Mouse (Mus musculus) limb, embryonic 11.5 days (tissue): ENCODE measurements around the gene Zscan29. TPM values are rescaled to one million over a fixed set of nuclear protein-coding genes. Genes with fewer than 3 reads are reported as not detected.

ENCODE experiments used
- ATAC-seq: fragments of 200-750 bp; cut with Nextera tagmentation; 2 replicates; pipeline ENCODE4 v1.8.0; 2017; ENCODE audit warnings: low read depth; ENCODE audit not compliant: insufficient number of reproducible peaks, low FRiP score, low TSS enrichment
- DNase-seq: peaks from one replicate; pipeline ENCODE4 v3.0.0-alpha.2; 2015; ENCODE audit warnings: low spot score
- H3K27ac ChIP-seq: fragments of 300-500 bp; sonication (generic); replicated peaks from 2 replicates; pipeline ENCODE4 v1.5.1; 2014; ENCODE audit warnings: low read depth, mild to moderate bottlenecking, low read length
- H3K27me3 ChIP-seq: fragments of 300-500 bp; sonication (generic); 2 replicates; pipeline ENCODE4 v1.6.1; 2014; ENCODE audit warnings: mild to moderate bottlenecking, low read length, mixed read lengths; ENCODE audit not compliant: control insufficient read depth, insufficient read depth
- H3K36me3 ChIP-seq: fragments of 300-500 bp; sonication (generic); 2 replicates; pipeline ENCODE4 v1.6.1; 2014; ENCODE audit warnings: mild to moderate bottlenecking, low read length, moderate library complexity, mixed read lengths; ENCODE audit not compliant: control insufficient read depth, insufficient read depth
- H3K4me1 ChIP-seq: fragments of 300-500 bp; sonication (generic); 2 replicates; pipeline ENCODE4 v1.6.1; 2014; ENCODE audit warnings: low read length, mixed read lengths; ENCODE audit not compliant: control insufficient read depth, insufficient read depth
- H3K4me2 ChIP-seq: fragments of 300-500 bp; sonication (generic); 2 replicates; pipeline ENCODE4 v1.6.1; 2014; ENCODE audit warnings: low read depth, mild to moderate bottlenecking, moderate library complexity; ENCODE audit not compliant: severe bottlenecking
- H3K4me3 ChIP-seq: fragments of 300-500 bp; sonication (generic); 2 replicates; pipeline ENCODE4 v1.5.1; 2014; ENCODE audit warnings: low read depth, low read length
- H3K9ac ChIP-seq: fragments of 300-500 bp; sonication (generic); 2 replicates; pipeline ENCODE4 v1.6.1; 2014; ENCODE audit warnings: mild to moderate bottlenecking, low read length
- H3K9me3 ChIP-seq: fragments of 300-500 bp; sonication (generic); 2 replicates; pipeline ENCODE4 v1.6.1; 2016; ENCODE audit warnings: low read length; ENCODE audit not compliant: control insufficient read depth
- WGBS: fragments of 180-500 bp; shearing (Covaris S2); extraction: QIAGEN DNeasy Blood & Tissue Kit; methylation state at CpG from one replicate; pipeline ENCODE4 v1.1.7; 2014; 5-methylcytosine and 5-hydroxymethylcytosine counted together
- polyA plus RNA-seq: library from polyadenylated mRNA; unstranded; fragments of >200 nt; fragmentation: Nextera tagmentation; extraction: Ambion mirVana; gene quantifications from 2 replicates; pipeline ENCODE4 v1.2.1, GENCODE M21; 2014

The Zscan29 gene
- polyA plus RNA-seq, 1 experiment from 2014 or later, result 12.6 TPM

DNA sequence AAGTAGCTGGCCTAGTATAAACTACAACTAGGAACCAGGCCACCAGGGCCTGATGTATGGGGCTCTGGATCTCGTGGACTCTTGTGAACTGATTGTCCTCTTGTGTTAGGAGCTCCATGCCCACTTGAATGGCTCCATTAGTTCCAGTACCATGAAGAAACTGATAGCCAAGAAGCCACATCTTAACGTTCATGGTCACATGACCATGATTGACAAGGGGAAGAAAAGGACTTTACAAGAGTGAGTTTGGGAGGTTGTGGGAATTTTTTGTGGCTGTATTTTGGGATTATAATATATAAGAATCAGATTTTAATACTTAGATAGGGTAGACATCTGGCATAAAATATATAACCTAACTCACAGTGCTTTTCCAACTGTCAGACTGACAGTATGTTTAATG is 28.5 kb downstream of the Zscan29 start:
- no peak for DNase-seq
- no peak overlapping the region for H3K9ac ChIP-seq
- H3K9me3 ChIP-seq, result peaks cover 6% of the 10 kb centered on the region
- WGBS, result 83% methylated on average over 2 of the region's 2 CpGs
- H3K4me1 ChIP-seq, result peaks cover 5% of the 10 kb centered on the region
- no peaks in the 10 kb centered on the region for H3K27me3 ChIP-seq
- H3K4me3 ChIP-seq, result no peak overlapping the region
- H3K36me3 ChIP-seq, result peaks cover 10% of the 10 kb centered on the region; the same call in 1 of the 2 replicates
- no peak overlapping the region for H3K4me2 ChIP-seq
- H3K27ac ChIP-seq, result no peak overlapping the region
- ATAC-seq, result no peak

DNA sequence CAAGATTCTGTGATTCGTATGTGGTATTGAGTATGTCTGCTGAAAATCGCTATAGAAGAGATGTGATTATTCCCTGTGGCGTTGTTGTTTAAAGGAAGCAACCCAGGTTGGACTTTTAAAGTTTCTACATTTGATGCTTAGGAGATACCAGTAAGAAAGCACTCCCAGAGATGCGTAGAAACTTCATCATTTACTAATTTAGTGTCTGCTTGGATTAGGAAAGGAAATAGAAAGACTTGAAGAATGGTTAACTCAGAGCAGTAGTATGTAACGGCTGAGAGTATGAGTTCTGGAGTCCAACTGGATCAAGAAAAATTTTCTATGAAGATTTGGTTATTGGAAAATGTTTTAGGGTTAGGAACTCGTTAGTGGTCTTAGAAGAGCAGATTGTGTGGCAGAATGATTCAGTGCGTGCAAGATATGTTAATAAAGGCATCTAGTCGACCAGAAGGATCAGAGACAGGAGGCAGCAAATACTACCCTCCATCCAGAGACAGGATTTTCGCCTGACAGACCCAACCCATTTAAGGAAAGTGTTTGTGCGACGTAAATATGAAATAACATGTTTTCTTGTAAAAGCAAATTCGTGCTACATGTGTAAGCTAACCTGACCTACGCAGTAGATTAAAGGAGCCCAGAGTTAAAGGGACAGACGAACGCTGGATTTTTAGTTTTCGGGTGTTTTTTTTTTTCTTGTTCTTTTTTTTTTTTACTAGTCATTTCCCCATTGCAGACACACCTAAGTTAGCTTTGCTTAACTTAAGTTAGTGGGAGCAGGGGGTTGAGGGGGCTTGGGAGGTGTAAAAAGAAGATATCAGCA is 29.5 kb downstream of the Zscan29 start:
- Histone ChIP-seq H3K27ac (peak overlapping the region; percentile 95; the same call in 1 of the 2 replicates), H3K9me3 (peaks cover 6% of the 10 kb centered on the region), H3K36me3 (peaks cover 10% of the 10 kb centered on the region; the same call in 1 of the 2 replicates), H3K9ac (peak overlapping the region; percentile 72), H3K27me3 (no peaks in the 10 kb centered on the region), H3K4me2 (peak overlapping the region; percentile 84), H3K4me3 (peak overlapping the region; percentile 60), H3K4me1 (peaks cover 5% of the 10 kb centered on the region)
- DNase-seq, result no peak
- no peak for ATAC-seq
- 77% methylated on average over 16 of the region's 16 CpGs for WGBS

DNA sequence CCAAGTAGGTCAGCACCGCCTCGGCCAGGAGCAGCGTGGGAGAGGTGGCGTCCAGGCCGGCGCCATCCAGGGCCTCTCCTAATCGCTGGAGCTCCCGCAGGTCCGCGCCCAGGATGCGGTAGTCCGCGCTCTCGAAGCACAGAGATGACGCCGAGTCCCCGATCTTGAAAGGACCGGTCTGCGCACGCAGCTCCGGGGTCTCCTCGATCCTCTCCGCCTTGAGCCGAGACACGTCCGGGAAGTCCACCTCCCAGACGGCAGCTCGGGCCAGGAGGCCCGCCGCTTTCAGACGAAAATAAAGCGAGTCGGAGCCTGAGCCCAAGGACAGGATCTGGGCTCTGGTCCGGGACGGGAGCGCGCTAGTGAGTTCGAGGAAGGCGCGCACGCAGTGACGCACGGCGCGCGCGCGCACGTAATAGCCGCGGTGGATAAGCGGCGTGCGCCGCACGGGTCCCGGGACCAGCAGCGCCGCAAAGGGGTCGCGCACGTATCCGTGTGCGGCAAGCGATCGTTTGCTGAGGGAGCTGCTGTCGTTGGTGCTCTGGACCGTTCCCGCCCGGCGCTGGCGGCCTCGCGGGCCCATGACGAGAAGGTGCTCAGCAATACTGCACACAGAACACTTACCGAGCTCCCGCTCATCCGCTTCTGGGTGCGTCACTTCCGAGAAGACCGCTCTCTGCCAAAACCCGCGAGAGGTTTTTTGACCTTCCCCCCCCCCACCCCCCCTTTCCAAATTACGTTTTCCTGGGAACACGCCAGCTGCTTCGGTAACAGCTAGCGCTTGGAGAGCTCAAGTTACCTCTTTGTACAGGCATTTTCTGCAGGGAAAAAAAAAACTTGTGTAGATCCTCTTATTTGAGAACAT is 30.7 kb downstream of the Zscan29 start, which contains the start of the genes Adal and Lcmt2:
TSS of gene Adal (plus strand) at position 411 of the 865 bp plus-strand sequence.
TSS of gene Lcmt2 (minus strand) at position 636 of the 865 bp plus-strand sequence.
- Histone ChIP-seq H3K9me3 (peaks cover 6% of the 10 kb centered on the region), H3K9ac (peak within 1 kb of the TSS; percentile 84), H3K27me3 (no peaks in the 10 kb centered on the region), H3K27ac (peak within 1 kb of the TSS; percentile 95), H3K4me3 (peak within 1 kb of the TSS; percentile 60), H3K4me1 (peaks cover 5% of the 10 kb centered on the region), H3K36me3 (peaks cover 10% of the 10 kb centered on the region; the same call in 1 of the 2 replicates), H3K4me2 (peak within 1 kb of the TSS; percentile 84)
- peak; percentile 89 for ATAC-seq
- under 1% methylated on average over 87 of the region's 87 CpGs for WGBS
- peak; percentile 90 for DNase-seq

DNA sequence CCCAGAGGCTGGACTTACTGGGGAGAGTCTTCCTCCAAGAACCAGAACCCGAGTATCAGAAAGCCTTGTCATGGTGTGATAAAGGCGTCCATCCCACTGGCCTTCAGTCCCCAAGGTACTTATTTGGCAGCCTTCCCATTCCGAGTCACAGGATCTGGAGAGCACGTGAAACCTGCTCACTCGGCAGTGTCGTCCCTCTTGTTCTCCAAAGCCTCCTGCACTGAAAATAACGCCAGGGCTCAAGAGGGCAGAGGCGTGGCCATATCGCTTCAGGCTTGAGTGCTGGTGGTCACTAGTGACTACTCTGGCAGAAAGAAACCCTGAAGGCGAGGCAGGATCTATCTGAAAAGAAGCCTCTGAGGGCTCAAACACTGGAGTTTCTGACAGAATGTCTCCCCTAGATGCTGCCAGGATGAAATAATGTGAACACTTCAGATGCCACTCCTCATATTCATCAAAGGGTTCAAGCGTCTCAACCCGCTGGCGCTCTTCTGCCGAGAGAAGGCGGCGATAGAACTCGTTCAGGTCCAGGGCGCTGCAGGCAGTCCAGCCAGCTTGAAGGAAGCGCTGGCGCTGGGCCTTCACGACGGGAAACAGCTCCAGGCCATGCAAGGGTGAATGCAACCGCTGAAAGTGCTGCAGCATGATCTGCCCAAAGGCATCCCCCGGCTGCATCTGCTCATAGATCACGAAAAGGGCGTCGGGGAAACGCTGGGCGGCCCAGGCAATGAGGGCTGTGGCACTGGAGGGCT is 31.5 kb downstream of the Zscan29 start:
- WGBS, result 57% methylated on average over 29 of the region's 29 CpGs
- peaks cover 10% of the 10 kb centered on the region; the same call in 1 of the 2 replicates for H3K36me3 ChIP-seq
- H3K9me3 ChIP-seq, result peaks cover 6% of the 10 kb centered on the region
- peak overlapping the region; percentile 84 for H3K9ac ChIP-seq
- ATAC-seq (peak; percentile 18; the same call in 1 of the 2 replicates), DNase-seq (no peak)
- H3K4me3 ChIP-seq, result peak overlapping the region; percentile 60
- H3K4me1 ChIP-seq, result peaks cover 5% of the 10 kb centered on the region
- peak overlapping the region; percentile 95 for H3K27ac ChIP-seq
- H3K4me2 ChIP-seq, result peak overlapping the region; percentile 84
- no peaks in the 10 kb centered on the region for H3K27me3 ChIP-seq

DNA sequence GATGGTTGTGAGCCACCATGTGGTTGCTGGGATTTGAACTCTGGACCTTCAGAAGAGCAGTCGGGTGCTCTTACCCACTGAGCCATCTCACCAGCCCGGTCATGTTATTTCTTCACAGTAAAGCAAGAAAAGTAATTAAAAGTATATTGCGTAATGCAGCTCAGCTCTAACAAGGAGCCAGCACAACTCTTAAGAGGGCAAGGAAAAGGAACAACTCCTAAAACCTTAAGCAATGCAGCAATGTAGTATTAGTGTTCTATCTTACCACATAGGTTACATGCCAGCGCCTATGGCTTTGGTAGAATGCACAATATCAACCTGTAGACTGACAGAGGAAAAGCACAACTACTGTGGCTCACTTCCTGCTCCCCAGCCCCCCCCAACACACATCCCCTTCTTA is 33.6 kb downstream of the Zscan29 start:
- no peaks in the 10 kb centered on the region for H3K27me3 ChIP-seq
- H3K4me2 ChIP-seq, result no peak overlapping the region
- H3K36me3 ChIP-seq, result peaks cover 10% of the 10 kb centered on the region; the same call in 1 of the 2 replicates
- peaks cover 5% of the 10 kb centered on the region for H3K4me1 ChIP-seq
- H3K9ac ChIP-seq, result no peak overlapping the region
- DNase-seq, result no peak
- 96% methylated on average over 4 of the region's 4 CpGs for WGBS
- no peak overlapping the region for H3K4me3 ChIP-seq
- H3K27ac ChIP-seq, result no peak overlapping the region
- ATAC-seq, result no peak
- peaks cover 6% of the 10 kb centered on the region for H3K9me3 ChIP-seq

DNA sequence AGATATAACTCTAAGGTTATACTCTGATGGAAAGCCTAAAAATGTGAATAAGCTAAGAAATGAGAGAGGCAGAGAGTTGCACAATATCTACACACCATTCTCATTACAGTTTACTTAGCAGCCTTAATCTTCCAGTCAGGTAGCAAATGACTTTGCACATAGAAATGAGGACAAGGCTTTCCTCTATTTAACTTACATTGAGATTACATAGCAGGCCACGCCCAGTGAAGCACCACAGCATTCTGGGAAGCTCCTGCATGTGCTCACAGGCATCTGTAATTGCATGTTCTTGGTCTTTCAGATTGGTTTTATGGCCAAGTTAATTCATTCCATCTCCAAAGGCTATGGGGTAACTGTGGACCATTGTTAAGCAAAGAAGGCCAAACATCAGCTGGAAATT is 38.1 kb downstream of the Zscan29 start:
- Histone ChIP-seq H3K4me2 (no peak overlapping the region), H3K27me3 (no peaks in the 10 kb centered on the region), H3K9me3 (no peaks in the 10 kb centered on the region), H3K4me1 (no peaks in the 10 kb centered on the region), H3K27ac (no peak overlapping the region), H3K4me3 (no peak overlapping the region), H3K9ac (no peak overlapping the region), H3K36me3 (no peaks in the 10 kb centered on the region)
- DNase-seq, result no peak
- ATAC-seq, result no peak
- WGBS, result 66% methylated on average over 1 of the region's 1 CpGs

DNA sequence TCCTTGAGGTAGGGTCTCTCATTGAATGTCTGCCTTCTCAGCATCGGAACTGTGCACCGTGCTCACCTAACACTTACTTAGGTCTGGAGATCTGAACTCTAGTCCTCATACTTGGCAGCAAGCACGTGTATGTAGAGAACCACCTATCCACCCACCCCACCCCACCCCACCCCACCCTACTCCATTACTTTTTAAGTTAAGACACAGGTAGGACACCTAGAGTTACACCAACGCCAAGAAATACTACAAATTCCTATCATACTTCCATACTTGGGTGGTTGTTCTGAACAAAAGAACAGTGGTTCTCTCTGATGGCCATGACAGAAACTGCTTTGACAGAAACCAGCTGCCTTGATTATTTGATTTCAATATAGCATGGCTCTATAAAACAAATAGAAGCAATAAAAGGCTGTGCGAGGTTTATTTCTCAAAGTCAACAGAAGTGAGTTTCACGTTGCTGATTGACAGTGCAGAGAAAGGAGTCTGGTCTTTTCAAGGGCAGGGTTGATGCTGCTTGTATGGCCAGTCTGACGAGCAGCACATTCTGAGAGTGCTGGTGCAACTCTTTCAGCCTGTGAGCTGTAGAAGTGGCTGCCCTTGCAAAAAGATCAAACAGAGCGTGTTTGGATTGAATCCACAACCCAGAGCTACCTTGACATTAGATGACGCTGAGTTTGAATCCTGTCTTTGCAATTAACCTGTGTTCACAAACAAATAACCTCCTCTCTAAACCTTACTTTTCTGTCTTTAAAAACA is 41.9 kb downstream of the Zscan29 start:
- no peak for ATAC-seq
- H3K27ac ChIP-seq, result no peak overlapping the region
- H3K9me3 ChIP-seq, result no peaks in the 10 kb centered on the region
- no peak overlapping the region for H3K4me3 ChIP-seq
- 79% methylated on average over 9 of the region's 9 CpGs for WGBS
- H3K9ac ChIP-seq, result no peak overlapping the region
- no peak overlapping the region for H3K4me2 ChIP-seq
- no peak for DNase-seq
- no peaks in the 10 kb centered on the region for H3K27me3 ChIP-seq
- H3K4me1 ChIP-seq, result no peaks in the 10 kb centered on the region
- no peaks in the 10 kb centered on the region for H3K36me3 ChIP-seq
